Mouse (Mus musculus): Measurements from ENCODE around the gene Nfe2.

DNA sequence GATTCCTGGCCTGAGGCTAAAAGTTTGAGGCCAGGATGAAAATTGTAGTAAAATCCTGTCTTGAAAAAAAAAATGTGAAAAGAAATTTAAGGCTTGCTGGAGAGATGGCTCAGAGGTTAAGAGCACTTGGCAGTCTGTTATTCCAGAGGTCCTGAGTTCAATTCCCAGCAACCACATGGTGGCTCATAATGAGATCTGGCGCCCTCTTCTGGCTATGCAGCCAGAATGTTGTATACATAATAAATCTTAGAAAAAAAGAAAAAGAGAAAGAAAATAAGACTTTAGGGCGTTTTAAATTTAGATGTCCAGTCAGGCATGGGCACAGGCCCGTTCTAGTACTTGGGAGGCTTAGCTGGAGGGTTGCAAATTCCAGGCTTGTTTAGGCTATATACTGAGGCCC is 21.5 kb upstream of the Nfe2 start:
- TF ChIP-seq POLR2A (IDR thresholded peaks at IDR 0.05; ENCODE audit: borderline replicate concordance, extremely low read depth, insufficient read depth, insufficient read length, poor library complexity, severe bottlenecking) (no peak), CTCF (IDR thresholded peaks at IDR 0.05; ENCODE audit: borderline replicate concordance, extremely low read depth, insufficient read depth, insufficient read length) (no peak)
